Mouse (Mus musculus) fibroblast of lung, adult 2 months (primary cell): ENCODE data around the gene Filip1l.
"Not testable (repeated sequence)": the region's sequence is repeated elsewhere in the genome, so short reads cannot be mapped to it uniquely, and the experiment has no call there.

ENCODE experiments used
- DNase-seq: peaks from one replicate; pipeline ENCODE4 v3.0.0-alpha.2; 2011; ENCODE audit warnings: low read depth

Filip1l gene

DNA sequence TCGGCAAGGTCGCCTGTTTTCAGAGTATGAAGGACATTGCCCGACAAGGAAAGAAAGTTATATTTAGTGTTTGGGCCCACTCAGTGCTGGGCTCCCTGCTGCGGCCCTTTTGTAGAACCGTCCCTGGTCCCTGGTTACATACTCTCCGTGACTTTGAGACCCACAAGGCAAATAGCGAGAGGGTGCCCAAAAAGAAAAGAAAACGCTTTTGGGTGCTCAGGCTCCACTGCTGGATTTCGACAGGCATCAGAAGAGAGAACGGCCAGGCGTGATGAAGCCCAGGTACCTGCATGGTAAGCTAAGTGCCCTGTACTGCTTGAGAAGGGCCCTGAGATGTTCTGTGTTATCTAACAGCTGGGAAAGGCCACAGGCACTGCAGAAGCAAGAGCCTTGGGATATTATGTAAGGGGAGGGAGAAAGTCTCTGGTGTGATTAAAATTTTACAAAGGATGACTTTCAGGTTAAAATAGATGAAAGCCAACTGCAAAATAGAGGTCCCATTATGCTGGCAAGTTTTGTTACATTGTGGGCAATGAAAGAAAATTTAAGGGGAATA is 351 bp downstream of the Filip1l start:
- no peak for DNase-seq

DNA sequence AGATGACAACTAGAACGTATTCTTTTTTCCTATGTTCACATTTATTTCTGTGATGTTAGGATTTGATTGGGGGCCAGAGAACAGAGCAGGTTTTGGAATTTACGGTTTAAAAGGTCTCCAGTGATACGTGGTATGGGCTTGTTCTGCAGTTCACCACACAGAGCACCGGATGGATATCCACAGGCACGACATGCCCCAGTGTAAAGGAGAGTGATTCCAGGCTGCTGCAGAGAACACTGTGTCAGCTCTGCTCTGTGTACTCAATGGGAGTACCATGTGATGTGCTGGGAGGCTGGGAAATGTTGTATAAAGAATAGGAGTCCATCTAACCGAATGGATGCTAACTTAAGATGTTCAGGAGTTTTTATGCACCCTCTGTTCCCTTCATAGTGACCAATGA is 1.0 kb downstream of the Filip1l start:
- no peak for DNase-seq

DNA sequence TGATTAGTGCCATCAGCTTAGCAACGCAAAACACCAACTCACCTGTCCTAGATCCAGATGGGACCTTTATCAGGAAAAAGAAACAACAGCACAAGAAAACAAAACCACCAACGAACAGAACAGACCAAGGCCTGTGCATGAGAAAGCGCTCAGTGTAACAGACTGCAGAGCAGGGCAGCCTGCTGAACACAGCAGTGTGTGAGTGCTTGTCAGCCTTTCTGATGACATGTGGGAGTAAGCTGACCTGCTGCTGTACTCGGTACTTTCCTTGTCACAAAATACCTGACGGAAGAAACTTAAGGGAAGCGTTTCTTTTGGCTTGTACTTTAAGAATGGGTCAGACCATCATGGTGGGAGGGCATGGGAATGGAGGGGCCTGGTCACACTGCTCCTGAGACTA is 3.6 kb downstream of the Filip1l start:
- no peak for DNase-seq

DNA sequence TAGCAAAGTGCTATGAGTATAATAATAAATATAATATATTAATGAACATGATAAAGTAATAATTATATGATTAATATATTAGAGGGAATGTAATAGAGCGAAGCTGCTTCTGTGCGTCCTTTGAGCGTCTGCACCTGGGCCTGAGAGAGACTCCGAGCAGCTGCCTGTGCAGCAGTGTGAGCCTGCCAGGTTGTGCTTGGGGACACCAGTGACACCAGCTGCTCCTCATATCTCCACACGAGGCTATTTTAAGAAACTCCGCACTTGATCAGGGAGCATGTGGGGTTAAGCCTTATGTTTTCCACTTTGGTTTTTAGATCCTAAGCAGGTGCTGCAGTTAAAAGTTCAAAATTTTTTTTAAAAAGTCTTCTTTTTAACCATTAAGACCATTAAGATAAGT is 4.1 kb downstream of the Filip1l start:
- DNase-seq, result no peak

DNA sequence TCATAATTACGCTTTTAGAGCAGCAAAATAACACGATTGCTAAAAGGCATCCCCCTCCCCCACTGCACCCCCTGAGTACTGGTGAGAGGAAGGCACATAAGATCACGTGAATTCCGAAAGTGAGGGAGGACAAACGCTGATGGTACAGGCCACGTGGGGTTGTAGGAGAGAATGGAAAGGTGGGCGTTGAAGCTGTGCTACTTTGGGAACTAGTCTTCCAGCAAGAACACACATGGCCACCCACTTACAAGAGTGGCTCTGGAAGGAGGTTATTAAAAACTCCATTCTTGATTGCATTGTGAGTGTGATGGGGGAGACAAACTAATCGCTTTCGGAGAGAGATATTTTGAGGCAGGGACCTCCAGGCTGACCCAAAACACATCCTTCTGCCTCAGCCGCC is 6.4 kb downstream of the Filip1l start:
- DNase-seq, result no peak

DNA sequence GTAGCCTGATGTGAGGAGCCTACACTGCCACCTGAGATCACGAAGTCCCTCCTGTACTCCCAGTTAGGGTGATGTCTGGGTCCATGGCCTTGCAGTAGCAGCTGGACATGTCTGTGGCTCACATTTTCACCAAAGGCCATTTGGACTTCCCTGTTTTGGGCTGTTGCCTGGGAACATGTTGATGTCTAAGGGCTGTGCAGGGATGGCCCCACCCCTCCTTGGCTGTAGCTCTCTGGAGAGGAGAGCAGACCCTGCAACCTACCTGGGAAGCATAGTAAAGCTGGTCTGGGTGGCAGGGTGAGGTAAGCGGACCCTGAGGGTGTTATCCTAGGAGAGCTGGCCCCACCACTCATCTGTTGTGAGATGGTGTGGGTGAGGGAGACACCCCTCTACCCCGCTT is 7.9 kb downstream of the Filip1l start:
- no peak for DNase-seq

DNA sequence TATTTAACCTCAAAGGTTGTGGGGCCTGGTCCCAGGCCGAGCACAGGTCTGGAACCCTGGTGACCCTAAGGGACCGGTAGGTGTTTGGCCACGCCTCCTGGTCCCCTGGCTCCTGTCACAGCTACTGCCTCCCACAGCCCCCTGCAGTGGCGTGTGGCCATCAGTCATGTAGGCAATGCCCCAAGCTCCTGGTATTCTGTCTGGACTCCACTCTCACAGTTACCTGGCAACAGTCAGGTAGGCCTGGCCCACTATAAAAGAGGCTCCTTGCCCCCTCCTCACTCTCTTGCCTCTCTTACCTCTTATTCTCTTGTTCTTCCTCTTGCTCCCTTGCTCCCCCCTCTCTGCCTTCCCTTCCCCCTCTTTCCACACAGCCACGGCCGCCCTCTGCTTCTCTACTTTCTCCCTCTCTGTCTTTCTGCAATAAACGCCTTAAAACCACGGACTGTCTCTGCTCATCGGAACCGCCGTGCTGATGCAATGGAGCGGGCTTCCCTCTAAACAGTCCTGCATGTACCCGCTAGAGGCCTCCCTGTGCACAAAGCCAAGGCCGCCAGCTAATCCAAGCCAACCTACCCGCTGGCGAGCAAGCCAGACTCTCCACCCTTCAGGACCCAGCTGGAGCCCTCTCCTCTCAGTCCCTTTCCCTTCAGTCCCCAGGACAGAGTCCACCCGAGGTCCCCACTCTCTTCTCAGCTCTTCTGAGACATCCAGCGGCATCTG is 9.9 kb downstream of the Filip1l start:
- no peak for DNase-seq

DNA sequence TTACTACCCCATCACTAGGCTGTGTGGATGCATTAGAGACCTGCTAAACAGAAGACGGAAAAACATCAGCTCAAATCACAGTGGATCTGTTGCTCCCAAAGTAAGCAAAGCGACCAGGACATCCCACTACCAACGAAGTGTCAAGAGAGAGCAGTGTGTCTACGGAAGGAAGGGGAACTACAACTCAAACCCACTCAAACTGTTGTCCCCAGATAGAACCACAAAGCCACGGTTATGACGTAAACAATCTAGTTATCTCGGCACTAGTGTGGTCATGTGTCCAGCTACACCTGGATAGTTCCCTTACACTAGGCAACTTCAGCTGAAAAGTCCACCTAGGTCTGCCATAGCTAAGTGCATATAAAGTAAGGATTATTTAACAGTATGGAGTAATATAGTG is 11.6 kb downstream of the Filip1l start:
- no peak for DNase-seq

DNA sequence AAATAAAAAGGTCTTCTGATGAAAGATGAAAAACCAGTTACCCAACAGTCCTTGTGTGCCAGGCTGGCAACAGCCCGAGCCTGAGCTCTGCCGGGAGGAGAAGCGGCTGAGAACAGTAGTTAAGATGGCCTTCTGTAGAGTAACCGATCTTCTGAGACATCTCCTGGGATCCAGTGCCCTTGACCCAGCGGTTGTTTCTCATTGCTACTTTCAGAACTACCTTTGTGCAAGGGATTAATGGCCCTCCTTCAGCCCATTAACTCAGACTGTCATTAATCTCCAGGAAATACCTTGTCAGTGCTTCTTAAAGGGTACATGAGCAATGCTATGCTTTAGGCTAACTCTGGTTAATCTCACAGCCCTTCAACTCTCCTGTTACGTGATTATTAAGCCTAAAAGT is 13.2 kb downstream of the Filip1l start:
- no peak for DNase-seq

DNA sequence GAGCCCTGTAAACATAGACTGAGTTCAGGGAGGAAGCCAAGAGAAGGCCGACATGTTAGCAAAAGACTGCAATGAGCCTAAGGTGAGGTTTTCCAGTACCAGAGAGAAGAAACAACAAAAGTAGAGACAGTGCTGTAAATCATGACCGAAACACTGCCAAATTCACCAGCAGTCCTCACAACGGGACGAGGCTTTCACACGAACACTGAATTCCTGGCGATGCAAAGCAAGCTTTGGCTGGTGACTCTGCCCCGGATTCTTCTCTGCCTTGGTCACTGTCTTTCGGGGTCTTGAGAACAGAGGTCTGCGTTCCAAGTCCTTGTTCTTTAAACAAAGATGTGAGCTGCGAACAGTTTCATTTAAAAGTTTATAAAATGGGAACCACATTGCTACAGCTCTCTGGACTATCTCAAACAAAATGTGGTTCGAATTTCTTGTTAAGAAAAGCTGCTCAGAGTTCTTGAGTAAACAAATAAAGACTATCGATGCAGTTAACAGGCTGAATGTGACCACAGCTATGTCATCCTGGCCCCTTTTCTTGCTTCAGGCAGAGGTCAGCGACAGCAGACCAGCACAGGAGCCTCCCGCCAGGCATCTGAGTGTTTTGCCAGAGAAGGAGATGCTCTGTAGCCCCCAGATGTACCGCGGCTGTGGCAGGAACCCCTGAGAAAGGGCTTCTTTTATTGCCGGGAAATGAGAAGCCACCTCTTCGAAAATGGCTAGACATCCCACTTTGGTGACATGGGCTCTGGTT is 14.2 kb downstream of the Filip1l start:
- DNase-seq, result no peak

DNA sequence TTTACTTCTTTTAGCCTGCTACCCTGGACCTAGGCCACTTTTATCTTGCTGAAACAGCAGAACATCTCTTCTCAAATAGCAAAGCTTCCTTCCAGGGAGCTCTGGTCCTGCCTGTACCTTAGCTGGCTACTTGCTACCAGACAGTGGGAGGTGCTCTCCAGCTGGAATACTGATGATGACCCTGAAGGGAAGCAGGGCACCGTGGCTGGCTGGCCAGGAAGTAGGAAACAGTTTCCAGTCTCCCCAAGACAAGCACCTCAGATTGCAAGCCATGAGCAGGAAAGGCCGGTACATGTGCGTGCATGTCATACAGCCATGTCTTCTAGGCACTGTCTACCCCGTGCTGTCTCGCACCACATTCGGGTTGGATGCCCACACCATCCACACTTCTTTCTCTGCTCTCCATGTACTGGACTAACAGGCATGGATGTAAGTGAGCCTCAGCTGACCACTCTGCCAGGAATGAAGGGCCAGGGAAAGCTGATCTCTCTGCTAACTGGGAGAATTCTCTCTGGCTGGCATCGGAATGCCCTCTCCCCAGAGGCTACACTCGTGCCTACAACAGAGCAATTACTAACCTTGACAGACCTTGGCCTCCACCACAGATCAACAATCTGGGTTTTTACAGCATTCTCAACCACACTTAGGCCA is 17.1 kb downstream of the Filip1l start:
- no peak for DNase-seq

DNA sequence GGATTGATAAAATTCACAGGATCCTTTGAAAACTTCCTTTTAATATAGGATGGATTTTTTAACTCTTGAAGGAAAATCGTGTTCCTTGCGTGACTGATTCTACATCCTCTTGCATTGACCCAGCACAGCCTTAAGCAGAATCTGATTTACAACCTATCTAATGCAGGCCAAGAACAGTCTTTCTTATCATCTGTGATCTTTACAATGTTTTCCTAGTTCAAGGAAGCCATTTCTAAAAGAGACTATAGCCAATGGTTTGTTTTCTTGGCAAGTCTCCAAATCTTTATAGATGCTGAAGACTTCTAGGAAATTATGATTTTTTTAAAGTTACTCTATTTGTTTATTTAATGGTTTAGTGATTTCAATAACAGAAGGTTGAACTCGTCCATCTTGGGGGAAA is 19.3 kb downstream of the Filip1l start:
- DNase-seq, result no peak

DNA sequence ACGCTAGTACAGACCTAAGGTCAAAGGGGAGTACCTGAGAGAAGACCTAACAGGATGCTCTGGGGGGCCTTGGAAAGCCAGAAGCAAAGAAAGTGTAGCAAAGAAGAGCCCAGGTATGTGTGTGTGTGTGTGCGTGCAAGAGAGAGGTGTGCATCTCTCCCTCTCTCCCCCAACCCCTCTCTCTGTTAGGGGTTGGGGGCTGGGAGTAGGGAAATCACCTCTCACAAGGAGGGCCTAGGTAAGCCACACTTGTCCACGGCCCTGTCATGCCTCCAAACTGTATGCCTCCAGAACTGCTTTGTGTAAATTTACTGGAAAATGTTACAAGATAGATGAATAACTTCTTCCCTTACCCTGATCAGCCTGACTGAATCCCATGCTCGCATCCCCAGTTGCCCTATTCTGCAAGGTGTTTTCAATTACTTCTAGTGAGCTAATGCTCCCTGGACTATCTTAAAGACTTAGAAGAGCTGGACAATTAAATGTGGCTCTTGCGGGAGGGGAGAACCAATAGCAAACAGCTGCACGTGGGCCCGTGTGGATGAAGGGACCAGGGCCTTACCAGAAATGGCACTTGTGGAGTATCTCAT is 22.4 kb downstream of the Filip1l start:
- no peak for DNase-seq

DNA sequence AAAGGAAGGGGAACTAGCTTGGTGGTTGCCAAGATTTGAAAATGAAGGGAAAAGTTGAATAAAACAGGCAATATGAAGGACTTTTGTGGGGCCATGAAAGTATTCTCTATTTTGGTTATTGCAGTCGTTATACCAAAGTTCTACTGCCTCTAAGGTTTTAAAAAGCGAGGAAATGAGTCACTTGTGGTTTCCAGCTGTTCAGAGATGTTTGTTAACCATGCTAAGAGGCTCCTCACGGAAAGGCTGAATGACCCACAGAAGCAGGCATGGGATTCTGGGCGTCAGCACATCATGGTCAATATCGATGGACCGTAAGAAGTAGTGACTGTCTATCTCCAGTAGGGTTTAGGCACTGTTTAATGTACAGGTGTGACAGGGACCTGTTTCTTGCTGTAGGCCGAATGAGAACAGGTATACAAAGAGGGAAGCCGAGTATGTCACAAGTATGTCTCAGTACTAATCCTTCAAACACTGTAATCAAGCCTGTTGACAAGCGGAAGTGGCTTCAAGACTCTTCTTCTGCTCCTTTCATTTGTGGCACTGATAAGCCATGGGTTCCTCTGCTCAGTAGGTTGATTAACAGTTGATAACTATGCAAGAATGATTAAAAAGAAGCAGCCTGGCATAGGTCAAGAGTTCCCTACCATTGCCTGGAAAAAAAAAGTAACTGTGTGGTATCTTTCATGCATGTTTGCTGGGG is 25.9 kb downstream of the Filip1l start:
- no peak for DNase-seq

DNA sequence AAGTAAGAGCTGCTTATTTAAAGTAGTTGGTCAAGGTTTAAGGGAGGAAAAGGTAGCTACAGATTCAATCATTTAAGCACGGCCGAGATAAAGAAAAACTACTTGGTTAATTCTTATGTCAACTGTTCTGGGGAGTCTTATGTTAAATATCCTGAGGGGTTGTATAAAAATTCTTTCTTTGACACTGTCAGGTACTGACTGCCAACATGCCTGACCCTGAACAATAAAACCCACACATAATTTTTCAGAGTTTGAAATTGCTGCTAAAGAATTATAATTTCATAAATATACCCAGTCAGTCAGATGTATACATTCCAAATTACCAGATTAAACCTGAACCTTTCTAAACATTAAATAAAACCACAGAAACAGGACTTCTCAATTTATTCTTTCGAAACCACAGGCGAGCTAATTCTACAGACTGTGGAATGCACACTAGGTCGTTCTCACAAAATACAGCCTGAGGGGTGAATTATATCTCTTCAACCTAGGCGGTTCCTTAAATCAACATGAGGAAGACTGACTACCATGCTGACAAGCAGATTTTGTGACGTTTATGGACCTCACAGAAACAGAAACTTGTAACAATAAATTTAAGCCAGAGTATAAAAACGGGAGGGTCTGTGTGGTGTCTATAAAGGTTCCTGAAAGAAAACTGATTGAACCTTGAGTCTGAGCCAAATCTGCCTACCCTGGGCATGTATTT is 30.5 kb downstream of the Filip1l start:
- DNase-seq, result no peak

DNA sequence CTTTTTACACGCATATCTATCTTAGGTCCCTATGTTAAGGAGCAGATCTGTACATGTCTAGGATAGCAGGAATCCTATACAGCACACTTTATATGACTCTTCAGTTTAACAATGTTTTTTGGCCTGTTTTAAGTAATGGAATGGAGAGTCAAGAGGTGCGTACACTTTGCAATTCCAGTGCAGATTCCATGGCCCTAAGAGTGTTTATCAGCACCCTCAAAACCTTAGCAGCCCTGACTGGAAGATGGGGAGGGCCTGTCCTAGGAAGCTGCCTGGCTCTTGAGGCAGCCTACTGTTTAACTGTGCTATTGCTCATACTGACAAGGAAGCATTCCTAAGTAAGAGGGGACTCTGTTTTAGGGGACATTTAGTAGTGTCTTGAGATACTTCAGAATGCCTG is 31.4 kb downstream of the Filip1l start:
- no peak for DNase-seq

DNA sequence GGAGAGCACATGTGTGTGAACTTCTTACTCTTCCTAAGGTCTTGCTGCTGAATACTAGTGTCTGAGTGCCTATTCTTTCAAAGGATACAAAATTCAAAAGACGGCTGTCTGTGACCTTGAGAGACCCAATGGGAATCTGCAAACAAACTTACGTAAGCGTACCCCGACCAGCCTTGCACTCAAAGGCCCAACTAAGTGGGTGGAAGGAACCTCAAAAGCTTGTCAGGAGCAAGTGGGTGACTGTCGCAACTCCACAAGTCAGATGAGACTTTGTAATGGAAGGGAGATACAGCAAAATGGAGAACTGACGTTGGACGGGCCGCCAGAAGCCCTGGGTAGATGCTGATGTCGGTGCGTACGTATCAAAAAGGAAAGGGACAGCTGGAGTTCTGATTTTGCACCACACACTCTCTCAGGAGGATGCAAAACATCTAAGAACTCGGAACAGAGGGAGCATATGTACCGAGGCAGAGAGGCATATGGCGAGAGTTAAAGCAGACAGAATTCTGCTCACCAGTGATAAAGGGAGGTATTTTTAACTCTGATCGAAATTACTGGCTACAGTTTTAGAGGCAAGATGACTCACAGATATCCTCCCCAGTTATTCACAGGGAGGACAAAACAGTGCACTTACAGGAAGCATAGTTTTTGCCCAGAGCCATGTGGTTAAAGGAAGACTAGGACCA is 36.8 kb downstream of the Filip1l start:
- no peak for DNase-seq

DNA sequence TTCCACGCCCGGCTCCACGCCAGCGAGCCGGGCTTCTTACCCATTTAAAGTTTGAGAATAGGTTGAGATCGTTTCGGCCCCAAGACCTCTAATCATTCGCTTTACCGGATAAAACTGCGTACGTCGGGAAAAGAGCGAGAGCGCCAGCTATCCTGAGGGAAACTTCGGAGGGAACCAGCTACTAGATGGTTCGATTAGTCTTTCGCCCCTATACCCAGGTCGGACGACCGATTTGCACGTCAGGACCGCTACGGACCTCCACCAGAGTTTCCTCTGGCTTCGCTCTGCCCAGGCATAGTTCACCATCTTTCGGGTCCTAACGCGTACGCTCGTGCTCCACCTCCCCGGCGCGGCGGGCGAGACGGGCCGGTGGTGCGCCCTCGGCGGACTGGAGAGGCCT is 38.3 kb downstream of the Filip1l start:
- not testable (repeated sequence) for DNase-seq

DNA sequence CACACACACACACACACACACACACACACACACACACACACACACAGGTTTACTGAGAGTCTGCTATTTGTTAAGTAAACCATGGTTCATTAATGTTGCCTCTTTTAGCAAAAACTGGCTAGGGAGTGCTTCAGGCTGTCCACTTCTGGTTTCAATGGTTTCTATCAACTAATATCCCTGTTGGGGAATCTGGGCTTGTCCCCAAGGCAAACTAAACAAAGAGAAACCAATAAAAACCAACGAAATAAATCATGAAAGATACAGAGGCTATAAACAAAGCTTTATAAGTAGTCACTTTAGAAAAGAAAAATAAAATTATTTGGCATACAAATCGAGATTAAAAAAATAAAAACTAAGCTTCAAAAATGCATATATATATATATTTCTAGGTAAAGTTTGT is 39.6 kb downstream of the Filip1l start:
- DNase-seq, result no peak

DNA sequence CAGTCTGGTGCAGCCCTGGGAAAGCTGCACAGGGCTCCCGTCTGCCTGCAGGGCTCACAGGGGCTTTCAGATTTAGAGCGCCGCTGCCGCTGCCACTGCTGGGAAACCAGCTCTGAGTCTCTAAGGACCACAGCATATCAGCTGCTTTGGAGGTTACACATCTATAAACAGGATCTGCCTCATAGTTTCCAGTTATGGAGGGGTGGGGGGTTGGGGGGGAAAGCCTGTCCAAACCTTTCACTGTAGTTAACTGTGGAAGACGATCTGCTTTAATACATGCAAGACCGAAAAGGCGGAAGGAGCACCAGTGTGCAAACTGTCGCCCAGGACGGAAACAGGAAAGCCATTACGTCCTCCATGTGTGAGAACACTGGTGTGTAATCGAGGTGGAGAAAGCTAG is 40.3 kb downstream of the Filip1l start:
- no peak for DNase-seq

DNA sequence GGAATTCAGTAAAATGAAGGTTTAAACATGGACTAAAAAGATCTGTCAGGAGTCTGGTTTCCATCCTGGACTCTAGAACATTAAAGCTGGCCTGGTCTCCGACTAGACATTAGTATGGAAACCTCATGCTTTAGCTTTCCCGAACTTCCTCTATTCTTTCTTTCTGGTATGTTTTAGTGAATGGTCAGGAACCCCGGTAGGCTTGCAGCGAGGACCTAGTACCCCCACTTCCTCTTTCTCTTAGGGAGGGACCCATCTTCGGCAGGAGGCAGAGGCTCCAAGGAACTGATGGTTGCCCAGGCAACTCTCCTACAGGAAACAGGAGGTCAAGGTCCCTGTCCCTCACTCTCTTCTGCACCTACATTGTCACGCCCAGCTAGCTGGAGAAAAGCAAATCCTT is 43.4 kb downstream of the Filip1l start:
- no peak for DNase-seq
